Mouse (Mus musculus) stomach, embryonic 15.5 days (tissue): ENCODE data around the gene Erich3. TPM values are rescaled to one million over a fixed set of nuclear protein-coding genes. Genes with fewer than 3 reads are reported as not detected.
A peak's percentile ranks its signal among the peaks of the same experiment; 100 is the strongest.

ENCODE experiments used
- ATAC-seq: fragments of 200-750 bp; cut with Nextera tagmentation; 2 replicates; pipeline ENCODE4 v1.8.0; 2017; ENCODE audit warnings: low read depth, moderate number of reproducible peaks, moderate TSS enrichment; ENCODE audit not compliant: insufficient read depth, low FRiP score
- H3K27ac ChIP-seq: fragments of 300-500 bp; sonication (generic); 2 replicates; pipeline ENCODE4 v1.5.1; 2015; ENCODE audit warnings: mild to moderate bottlenecking, inconsistent platforms
- H3K27me3 ChIP-seq: fragments of 300-500 bp; sonication (generic); replicated peaks from 2 replicates; pipeline ENCODE4 v1.6.1; 2015; ENCODE audit warnings: inconsistent platforms
- H3K36me3 ChIP-seq: fragments of 300-500 bp; sonication (generic); 2 replicates; pipeline ENCODE4 v1.6.1; 2015; ENCODE audit warnings: inconsistent platforms
- H3K4me1 ChIP-seq: fragments of 300-500 bp; sonication (generic); 2 replicates; pipeline ENCODE4 v1.6.1; 2015; ENCODE audit warnings: inconsistent platforms
- H3K4me2 ChIP-seq: fragments of 300-500 bp; sonication (generic); 2 replicates; pipeline ENCODE4 v1.6.1; 2015; ENCODE audit warnings: mild to moderate bottlenecking, inconsistent platforms
- H3K4me3 ChIP-seq: fragments of 300-500 bp; sonication (generic); replicated peaks from 2 replicates; pipeline ENCODE4 v1.5.1; 2015; ENCODE audit warnings: inconsistent platforms
- H3K9ac ChIP-seq: fragments of 300-500 bp; sonication (generic); 2 replicates; pipeline ENCODE4 v1.6.1; 2015; ENCODE audit warnings: inconsistent platforms
- H3K9me3 ChIP-seq: fragments of 300-500 bp; sonication (generic); 2 replicates; pipeline ENCODE4 v1.6.1; 2016; ENCODE audit warnings: inconsistent platforms
- WGBS: fragments of 180-500 bp; shearing (Covaris S2); methylation state at CpG from one replicate; pipeline ENCODE4 v1.1.7; 2015; 5-methylcytosine and 5-hydroxymethylcytosine counted together
- polyA plus RNA-seq: library from polyadenylated mRNA; unstranded; fragments of >200 nt; fragmentation: Nextera tagmentation; extraction: Ambion mirVana; gene quantifications from 2 replicates; pipeline ENCODE4 v1.2.1, GENCODE M21; 2015

Gene Erich3
- polyA plus RNA-seq, 1 experiment from 2014 or later, result 0.10 TPM

DNA sequence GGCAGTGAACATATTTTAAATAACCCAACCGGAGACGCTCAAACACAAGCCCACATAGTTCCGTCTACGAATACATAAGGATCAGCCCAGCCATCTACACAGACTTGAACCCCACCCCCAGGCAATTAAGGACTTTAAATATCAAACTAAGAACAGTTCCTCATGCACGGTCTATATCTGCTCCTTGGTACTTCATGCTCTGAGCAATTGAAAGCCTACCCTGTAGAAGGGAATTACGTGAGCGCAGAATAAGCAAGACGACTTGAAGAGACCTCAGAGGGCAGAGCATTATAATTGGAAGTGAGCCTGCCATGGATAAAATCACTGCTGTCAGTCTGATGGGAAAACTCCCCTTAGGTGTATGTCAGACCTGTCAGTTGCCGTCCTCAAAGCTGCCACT is 122.7 kb downstream of the Erich3 start:
- 87% methylated on average over 9 of the region's 9 CpGs for whole genome bisulfite sequencing
- ATAC-seq, result no peak
- Histone ChIP-seq H3K4me1 (no peaks in the 10 kb centered on the region), H3K4me3 (no peak overlapping the region), H3K36me3 (no peaks in the 10 kb centered on the region), H3K9ac (no peak overlapping the region), H3K27ac (no peak overlapping the region), H3K4me2 (no peak overlapping the region), H3K27me3 (no peaks in the 10 kb centered on the region), H3K9me3 (no peaks in the 10 kb centered on the region)

DNA sequence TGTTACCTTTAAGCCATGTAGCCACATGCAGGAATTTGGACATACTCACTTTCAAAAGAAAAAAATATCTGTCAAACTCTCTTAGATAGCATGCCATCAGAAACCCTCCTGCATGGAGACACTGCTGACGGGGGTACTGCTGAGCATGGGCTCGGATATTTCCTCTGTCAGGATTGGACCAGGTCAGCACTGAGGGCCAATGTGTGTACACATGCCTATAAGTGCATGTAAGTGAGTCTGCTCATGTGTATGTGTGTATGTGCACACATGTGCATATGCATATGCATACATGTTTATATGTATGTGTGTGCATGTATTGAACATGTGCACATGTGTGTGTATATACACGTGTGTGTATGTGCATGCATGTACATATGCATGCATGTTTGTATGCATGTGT is 124.0 kb downstream of the Erich3 start:
- H3K4me1 ChIP-seq, result no peaks in the 10 kb centered on the region
- no peak overlapping the region for H3K4me2 ChIP-seq
- WGBS, result 79% methylated on average over 3 of the region's 3 CpGs
- no peak for ATAC-seq
- H3K27me3 ChIP-seq, result no peaks in the 10 kb centered on the region
- H3K27ac ChIP-seq, result no peak overlapping the region
- no peaks in the 10 kb centered on the region for H3K9me3 ChIP-seq
- H3K9ac ChIP-seq, result no peak overlapping the region
- no peaks in the 10 kb centered on the region for H3K36me3 ChIP-seq
- no peak overlapping the region for H3K4me3 ChIP-seq

DNA sequence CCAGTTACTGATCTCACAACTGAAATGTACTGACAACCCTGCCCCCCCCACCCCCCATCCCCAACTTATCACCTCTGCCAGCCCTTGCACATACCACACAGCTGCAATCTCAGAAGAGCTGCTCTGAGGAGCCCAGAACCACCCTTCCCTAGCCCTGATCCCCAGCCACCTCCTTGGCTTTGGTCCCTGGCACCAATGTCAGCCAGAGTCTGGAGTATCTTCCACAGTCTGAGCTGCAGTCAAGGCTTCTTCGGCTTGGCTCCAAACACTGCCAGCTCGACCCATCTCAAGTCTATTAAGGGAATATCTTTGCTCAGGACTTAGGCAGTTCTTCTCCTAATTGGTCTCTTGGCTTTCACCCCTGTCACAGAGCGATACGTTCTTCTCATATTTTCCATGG is 129.9 kb downstream of the Erich3 start:
- no peaks in the 10 kb centered on the region for H3K27me3 ChIP-seq
- H3K4me2 ChIP-seq, result no peak overlapping the region
- WGBS, result 77% methylated on average over 4 of the region's 4 CpGs
- no peak overlapping the region for H3K9ac ChIP-seq
- ATAC-seq, result no peak
- no peaks in the 10 kb centered on the region for H3K36me3 ChIP-seq
- H3K9me3 ChIP-seq, result no peaks in the 10 kb centered on the region
- no peak overlapping the region for H3K4me3 ChIP-seq
- no peaks in the 10 kb centered on the region for H3K4me1 ChIP-seq
- H3K27ac ChIP-seq, result no peak overlapping the region

DNA sequence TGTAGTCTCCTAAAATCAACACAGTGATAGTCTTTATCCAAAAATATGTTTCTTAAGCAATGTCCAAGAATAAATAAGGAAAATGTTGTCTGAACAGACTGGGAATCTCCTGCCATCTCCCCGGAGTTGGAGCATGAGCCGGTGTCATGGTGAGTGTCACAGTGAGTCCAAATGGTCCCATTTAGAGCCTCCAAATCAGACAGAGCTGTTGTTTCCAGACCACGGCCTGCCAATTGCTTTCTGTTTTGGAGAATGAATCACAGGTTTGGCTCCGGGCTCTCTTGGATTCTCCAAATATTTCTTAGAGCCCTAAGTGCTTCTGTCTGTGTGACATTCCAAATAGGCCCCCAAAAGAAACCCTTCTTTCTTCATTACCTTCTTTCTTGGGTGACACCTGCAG is 135.1 kb downstream of the Erich3 start:
- no peak for ATAC-seq
- 81% methylated on average over 4 of the region's 4 CpGs for WGBS
- Histone ChIP-seq H3K9me3 (no peaks in the 10 kb centered on the region), H3K4me1 (no peaks in the 10 kb centered on the region), H3K4me3 (no peak overlapping the region), H3K9ac (no peak overlapping the region), H3K27ac (no peak overlapping the region), H3K4me2 (no peak overlapping the region), H3K27me3 (no peaks in the 10 kb centered on the region), H3K36me3 (no peaks in the 10 kb centered on the region)

DNA sequence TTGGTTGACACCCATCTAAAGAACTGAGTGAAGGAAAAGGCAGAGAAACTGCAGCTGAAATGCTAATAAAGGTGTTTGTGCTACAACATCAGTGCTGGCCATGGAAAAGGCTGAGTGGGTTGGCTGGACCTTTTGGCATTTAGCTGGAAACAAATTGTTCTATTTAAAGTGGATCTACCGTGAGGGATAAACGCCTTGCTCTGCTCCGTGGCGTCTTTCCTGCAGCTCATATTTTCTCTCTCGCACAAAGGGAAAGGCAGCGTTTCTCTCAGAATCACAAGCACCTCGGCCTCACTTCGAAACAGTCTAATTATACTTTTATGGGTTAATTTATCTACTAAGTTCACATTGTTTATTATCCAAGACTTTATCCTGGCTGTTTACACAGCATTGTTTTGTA is 136.8 kb downstream of the Erich3 start:
- Histone ChIP-seq H3K27me3 (no peaks in the 10 kb centered on the region), H3K4me3 (no peak overlapping the region), H3K4me2 (no peak overlapping the region), H3K36me3 (no peaks in the 10 kb centered on the region), H3K9ac (no peak overlapping the region), H3K4me1 (no peaks in the 10 kb centered on the region), H3K9me3 (no peaks in the 10 kb centered on the region), H3K27ac (no peak overlapping the region)
- no peak for ATAC-seq
- WGBS, result 55% methylated on average over 8 of the region's 8 CpGs

DNA sequence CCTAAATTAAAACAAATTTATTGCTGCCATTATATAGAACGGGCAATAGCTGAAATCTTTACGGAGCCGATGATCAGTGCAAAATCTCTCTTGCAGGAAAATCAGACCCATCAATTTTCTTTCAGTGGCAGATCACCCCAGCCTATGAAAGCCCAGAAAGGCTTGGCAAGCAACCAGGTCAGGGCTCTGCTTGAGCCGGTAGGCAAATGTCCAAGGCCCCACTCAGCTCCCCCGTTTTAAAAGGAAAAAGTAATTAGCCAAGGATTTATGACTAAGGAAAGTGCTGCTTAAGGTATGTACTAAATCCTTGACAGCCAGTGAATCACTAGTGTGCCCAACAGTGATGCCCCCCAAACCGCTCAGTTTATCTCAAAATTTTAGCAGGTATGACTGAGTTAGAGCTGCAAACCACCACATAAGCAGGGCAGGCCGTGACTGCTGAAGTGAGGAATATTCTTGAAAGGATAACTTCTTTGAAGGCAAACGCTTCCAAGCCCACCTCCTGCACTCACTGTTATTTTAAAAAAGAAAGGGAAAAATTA is 137.3 kb downstream of the Erich3 start:
- Histone ChIP-seq H3K27me3 (no peaks in the 10 kb centered on the region), H3K4me3 (no peak overlapping the region)

DNA sequence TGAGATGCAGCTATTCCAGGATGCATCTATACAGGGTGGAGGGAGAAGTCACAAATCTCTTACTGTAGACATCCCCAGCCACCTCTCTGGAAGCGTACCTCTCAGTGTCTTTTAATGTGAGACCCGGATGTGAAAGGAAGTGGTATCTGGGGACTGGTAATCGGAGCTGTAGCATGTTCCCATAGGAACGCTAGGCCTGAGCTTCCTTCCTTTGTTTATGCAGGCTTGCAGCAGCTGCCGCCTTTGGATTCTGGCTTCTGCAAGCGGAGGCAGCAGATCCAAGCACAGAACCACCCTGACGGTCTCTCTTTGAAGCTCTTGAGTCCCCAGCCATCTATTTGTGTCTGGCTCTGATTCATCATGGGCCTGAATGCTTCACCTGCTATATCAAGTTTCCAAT is 143.0 kb downstream of the Erich3 start:
- Histone ChIP-seq H3K4me3 (no peak overlapping the region), H3K27me3 (no peaks in the 10 kb centered on the region), H3K36me3 (no peaks in the 10 kb centered on the region), H3K4me2 (no peak overlapping the region), H3K9me3 (no peaks in the 10 kb centered on the region), H3K9ac (no peak overlapping the region), H3K27ac (no peak overlapping the region), H3K4me1 (no peaks in the 10 kb centered on the region)
- WGBS, result 28% methylated on average over 7 of the region's 7 CpGs
- ATAC-seq, result peak; percentile 14; the same call in 1 of the 2 replicates

More for the DNA sequence above, 137.3 kb downstream of the Erich3 start:
- Histone ChIP-seq H3K27ac (no peak overlapping the region), H3K4me1 (no peaks in the 10 kb centered on the region), H3K4me2 (no peak overlapping the region), H3K9ac (no peak overlapping the region), H3K9me3 (no peaks in the 10 kb centered on the region), H3K36me3 (no peaks in the 10 kb centered on the region)
- ATAC-seq, result no peak
- 49% methylated on average over 8 of the region's 8 CpGs for WGBS

DNA sequence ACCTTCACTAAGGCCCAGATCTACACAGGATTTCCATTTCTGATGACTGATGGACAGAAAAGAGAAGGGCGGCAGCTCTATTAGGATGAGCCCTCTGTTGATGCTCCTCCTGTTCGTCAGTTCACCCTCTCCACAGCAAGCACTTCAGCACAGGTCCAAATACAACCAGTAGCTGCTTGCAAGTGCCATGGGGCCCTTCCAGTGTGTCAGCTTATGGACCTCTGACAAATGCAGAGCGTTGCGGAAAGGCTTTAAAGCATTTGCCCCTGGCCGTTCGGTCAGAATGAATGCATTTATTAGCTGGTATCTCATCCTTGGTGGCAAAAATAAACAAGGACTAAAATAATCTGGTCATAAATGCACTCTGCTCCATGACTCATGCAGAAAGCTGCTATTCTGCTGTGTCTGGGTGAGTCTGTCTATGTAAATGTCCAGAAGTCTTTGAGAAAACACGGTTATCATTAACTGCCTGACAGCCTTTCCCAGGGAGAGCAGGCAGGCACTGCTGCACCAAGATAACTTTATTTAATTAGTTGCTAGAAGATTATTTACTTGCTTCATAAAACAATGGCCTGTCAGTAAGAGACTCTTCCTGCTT is 146.7 kb downstream of the Erich3 start:
- Histone ChIP-seq H3K4me3 (no peak overlapping the region), H3K4me2 (no peak overlapping the region), H3K9ac (no peak overlapping the region), H3K27me3 (no peaks in the 10 kb centered on the region), H3K4me1 (no peaks in the 10 kb centered on the region), H3K9me3 (no peaks in the 10 kb centered on the region), H3K36me3 (no peaks in the 10 kb centered on the region), H3K27ac (no peak overlapping the region)
- WGBS, result 38% methylated on average over 7 of the region's 7 CpGs
- ATAC-seq, result no peak

DNA sequence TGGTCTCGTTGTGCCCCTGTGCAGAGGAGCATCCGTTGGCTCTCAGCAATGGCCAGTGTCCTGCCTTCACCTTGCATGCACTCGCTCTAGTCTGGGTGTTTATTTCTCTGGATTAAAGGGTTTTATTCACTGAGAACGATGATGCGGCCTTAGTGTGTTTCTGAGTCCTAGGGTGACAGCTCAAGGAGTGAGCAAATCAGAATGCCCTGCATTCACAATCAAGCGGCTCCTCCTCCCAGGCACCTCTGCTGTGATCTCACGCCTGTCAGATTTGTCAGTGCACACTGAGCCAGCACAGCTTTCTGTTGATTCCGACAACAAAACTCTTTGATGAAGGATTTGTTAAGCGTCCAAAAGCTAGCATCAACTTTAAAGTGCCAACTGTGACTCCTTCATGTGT is 147.6 kb downstream of the Erich3 start:
- Histone ChIP-seq H3K9me3 (no peaks in the 10 kb centered on the region), H3K4me1 (no peaks in the 10 kb centered on the region), H3K4me3 (no peak overlapping the region), H3K27ac (no peak overlapping the region), H3K4me2 (no peak overlapping the region), H3K9ac (no peak overlapping the region), H3K27me3 (no peaks in the 10 kb centered on the region), H3K36me3 (no peaks in the 10 kb centered on the region)
- WGBS, result 29% methylated on average over 9 of the region's 9 CpGs
- no peak for ATAC-seq

DNA sequence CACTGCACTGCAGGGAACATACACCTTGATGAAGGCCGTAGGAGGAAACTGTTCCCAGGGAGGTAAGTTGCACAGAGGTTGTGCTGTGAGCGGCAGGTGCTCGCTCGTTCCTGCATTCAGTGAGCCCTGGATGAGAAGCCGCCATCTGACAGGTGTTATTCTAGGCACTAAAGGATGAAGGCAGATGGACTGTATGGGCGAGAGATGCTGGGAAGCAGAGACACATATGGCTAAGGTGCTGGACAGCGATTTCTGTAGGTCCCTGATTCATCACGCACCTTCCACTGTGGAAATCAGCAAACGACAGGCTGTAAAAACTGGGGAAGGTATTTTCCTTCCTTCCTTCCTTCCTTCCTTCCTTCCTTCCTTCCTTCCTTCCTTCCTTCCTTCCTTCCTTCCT is 148.2 kb downstream of the Erich3 start:
- no peaks in the 10 kb centered on the region for H3K9me3 ChIP-seq
- 53% methylated on average over 9 of the region's 9 CpGs for WGBS
- H3K4me1 ChIP-seq, result no peaks in the 10 kb centered on the region
- no peak overlapping the region for H3K9ac ChIP-seq
- H3K27me3 ChIP-seq, result no peaks in the 10 kb centered on the region
- no peak for ATAC-seq
- no peak overlapping the region for H3K4me2 ChIP-seq
- no peak overlapping the region for H3K27ac ChIP-seq
- no peaks in the 10 kb centered on the region for H3K36me3 ChIP-seq
- no peak overlapping the region for H3K4me3 ChIP-seq

DNA sequence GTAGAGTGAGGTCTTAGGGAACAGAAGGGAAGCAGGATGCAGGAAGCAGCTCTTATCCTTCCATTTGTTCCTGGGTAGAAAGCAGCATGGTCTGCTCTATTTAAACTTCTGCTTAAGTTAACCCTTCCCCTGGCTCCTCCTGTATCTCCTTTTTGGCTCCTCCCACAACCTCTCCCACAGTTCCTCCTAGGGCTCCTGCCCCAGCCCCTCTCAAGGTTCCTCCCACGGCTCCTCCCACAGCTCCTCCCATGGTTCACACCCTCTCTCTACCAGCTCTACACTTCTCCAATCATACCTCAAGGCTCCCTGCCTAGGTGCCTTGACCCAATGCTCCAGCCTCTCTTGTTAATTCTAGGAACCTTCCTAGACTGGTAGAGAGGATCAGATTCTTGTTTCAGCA is 149.2 kb downstream of the Erich3 start:
- Histone ChIP-seq H3K4me1 (no peaks in the 10 kb centered on the region), H3K4me3 (no peak overlapping the region), H3K36me3 (no peaks in the 10 kb centered on the region), H3K9ac (no peak overlapping the region), H3K27me3 (no peaks in the 10 kb centered on the region), H3K27ac (no peak overlapping the region), H3K9me3 (no peaks in the 10 kb centered on the region), H3K4me2 (no peak overlapping the region)
- ATAC-seq, result 0 out of 2 replicates have a peak, but pooled peaks have one; percentile 19
- WGBS, result 27% methylated on average over 1 of the region's 1 CpGs

DNA sequence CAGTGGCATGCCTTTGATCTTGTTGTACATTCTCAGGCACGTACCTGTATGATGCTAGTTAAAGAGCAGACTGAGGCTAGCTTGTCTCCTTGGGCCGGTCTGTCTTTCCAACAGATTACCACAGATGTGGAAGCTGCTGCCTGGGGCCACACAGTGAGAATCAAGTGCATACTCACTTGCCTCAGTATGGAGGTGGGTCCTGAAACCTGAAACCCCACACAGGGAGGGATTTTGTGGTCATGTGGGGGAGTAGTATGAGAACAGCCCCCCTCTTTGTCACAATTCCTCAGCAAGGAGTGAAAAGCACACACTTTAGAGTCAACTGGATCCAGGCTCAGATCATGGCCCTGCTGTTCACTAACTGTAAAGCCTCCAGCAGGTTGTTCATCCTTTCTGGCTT is 151.9 kb downstream of the Erich3 start:
- no peak for ATAC-seq
- H3K36me3 ChIP-seq, result no peaks in the 10 kb centered on the region
- 46% methylated on average over 2 of the region's 2 CpGs for WGBS
- H3K4me3 ChIP-seq, result no peak overlapping the region
- no peak overlapping the region for H3K4me2 ChIP-seq
- no peaks in the 10 kb centered on the region for H3K27me3 ChIP-seq
- no peak overlapping the region for H3K27ac ChIP-seq
- no peaks in the 10 kb centered on the region for H3K4me1 ChIP-seq
- H3K9ac ChIP-seq, result no peak overlapping the region
- no peaks in the 10 kb centered on the region for H3K9me3 ChIP-seq

DNA sequence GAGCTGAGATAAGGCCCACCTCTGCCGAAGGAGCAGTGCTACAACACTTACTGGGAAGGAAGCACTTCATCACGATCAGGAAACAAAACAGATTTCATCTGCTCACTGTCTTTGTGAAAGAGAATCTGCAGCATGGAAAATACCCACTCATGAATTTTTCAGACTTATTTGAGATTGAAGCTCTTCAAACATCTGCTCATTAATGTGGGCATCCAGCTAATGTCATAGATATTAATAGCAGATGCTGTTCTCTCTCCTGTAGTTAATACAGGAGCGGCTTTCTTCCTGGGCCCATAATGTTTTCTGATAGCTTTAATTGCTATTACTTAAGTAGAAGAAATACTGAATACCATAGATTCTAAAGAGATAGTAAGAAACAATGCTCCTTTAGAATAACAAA is 152.6 kb downstream of the Erich3 start:
- H3K36me3 ChIP-seq, result no peaks in the 10 kb centered on the region
- no peak overlapping the region for H3K4me2 ChIP-seq
- WGBS, result 64% methylated on average over 3 of the region's 3 CpGs
- no peak overlapping the region for H3K4me3 ChIP-seq
- H3K4me1 ChIP-seq, result no peaks in the 10 kb centered on the region
- H3K9me3 ChIP-seq, result no peaks in the 10 kb centered on the region
- H3K27me3 ChIP-seq, result no peaks in the 10 kb centered on the region
- no peak overlapping the region for H3K9ac ChIP-seq
- ATAC-seq, result no peak
- no peak overlapping the region for H3K27ac ChIP-seq
